Mouse (Mus musculus): Measurements from ENCODE around the gene Rhox3e.
"Not testable (repeated sequence)": the region's sequence is repeated elsewhere in the genome, so short reads cannot be mapped to it uniquely, and the experiment has no call there.

Rhox3e gene

DNA sequence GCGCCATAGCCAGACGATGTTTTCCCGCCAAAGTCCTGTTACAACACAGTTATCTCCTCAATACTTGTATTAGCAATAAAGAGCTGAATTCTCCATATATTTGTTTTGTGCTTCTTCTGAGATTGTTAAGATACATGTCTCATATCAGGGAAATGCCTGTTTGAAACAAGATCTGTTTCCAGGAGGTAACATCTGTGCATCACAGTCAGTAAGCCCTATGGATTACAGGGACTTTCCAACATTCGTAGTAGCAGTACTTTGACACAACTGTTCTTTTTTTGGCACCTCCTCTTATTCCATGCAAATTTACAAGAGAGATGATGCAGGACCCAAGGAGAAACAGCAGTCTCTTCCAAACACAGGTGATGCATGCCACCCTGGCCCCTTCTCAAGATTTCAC is at the start of gene Rhox3e:
Gene Rhox3e (plus strand): TSS at position 301 of the 400 bp plus-strand sequence.
- not testable (repeated sequence) for DNase-seq

- DNase-seq: not testable (repeated sequence)
Observed at GRCm38 (mm10) chrX:37514059-37514458, 27.8 kb upstream of the Rhox3e start, which contains the start of gene Rhox4d. Rhox4d (plus strand) TSS chrX:37514359.

DNA sequence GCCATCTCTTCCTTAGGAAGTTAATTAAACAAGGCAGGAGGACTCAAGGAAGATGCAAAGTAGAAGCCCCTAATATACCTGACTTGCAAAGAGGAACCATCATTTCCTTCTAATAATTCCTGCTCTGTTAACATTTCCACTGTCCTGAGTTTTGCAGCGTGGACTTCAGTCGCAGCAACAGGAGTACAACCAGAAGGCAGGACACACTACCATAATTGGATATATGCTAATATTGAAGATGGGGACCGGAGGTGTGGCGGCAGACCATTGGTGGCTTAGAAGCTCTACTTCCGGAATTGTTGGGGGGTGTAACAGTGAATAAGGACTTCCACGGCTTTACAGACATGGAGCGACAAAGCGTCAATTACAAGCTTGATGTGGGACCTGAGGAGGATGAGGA is 11.7 kb upstream of the Rhox3e start, which contains the start of gene Rhox2e:
Gene Rhox2e (plus strand): TSS at position 301 of the 400 bp plus-strand sequence.
- DNase-seq: not testable (repeated sequence)

GRCm38 (mm10) chrX:37557112-37557511 is 15.3 kb downstream of the Rhox3e start, which contains the start of gene Rhox4e:
Rhox4e (plus strand) TSS chrX:37557412.
- DNase-seq: not testable (repeated sequence)

DNA sequence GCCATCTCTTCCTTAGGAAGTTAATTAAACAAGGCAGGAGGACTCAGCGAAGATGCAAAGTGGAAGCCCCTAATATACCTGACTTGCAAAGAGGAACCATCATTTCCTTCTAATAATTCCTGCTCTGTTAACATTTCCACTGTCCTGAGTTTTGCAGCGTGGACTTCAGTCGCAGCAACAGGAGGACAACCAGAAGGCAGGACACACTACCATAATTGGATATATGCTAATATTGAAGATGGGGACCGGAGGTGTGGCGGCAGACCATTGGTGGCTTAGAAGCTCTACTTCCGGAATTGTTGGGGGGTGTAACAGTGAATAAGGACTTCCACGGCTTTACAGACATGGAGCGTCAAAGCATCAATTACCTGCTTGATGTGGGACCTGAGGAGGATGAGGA is 29.3 kb downstream of the Rhox3e start, which contains the start of gene Rhox2f:
Gene Rhox2f (plus strand): TSS at position 301 of the 400 bp plus-strand sequence.
- DNase-seq: not testable (repeated sequence)

GRCm38 (mm10) chrX:37572638-37573037 is 30.8 kb downstream of the Rhox3e start:
- not testable (repeated sequence) for DNase-seq

DNA sequence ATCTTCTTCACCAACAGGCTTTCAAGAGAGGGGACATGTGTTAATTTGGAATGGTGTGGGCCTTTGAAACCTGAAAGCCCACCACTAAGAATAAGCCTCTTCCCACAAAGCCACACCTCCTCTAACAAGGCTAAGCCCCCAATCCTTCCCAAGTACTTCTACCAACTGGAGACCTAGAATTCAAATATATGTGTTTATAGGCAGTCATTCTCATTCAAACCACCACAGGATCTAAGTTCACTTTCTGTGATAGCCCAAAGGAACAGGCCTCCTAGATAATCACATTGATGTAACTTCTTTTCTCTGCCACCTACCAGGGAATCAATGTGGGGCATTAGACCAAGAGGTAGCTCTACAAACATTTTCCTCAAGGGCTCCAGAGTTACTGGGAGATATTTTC is 38.9 kb downstream of the Rhox3e start, which contains the start of gene Rhox3f:
Gene Rhox3f (plus strand): TSS at position 301 of the 400 bp plus-strand sequence.
- not testable (repeated sequence) for DNase-seq

Measured in lung, postnatal 36 days (tissue).